In genomic region chr14:55052496-55052895, GRCm38 (mm10) we compare ENCODE assay signal across 9 mouse cellular contexts. TPM values are rescaled to one million over a fixed set of nuclear protein-coding genes. Genes with fewer than 3 reads are reported as not detected.
DNase-seq lines count a peak whose midpoint lies in the region; ATAC-seq and TF ChIP-seq lines count a peak whose summit lies in the region.
"Had no signal": no experiment of that assay in that cellular context is flagged by ENCODE, and none has a peak within 500 bp of the region (broad histone marks: within the 10 kb centered on the region; RNA-seq: fewer than 3 reads in every experiment).

No protein-coding gene starts in this region.

- no peak for TF ChIP-seq POLR2A in olfactory bulb, adult 2 months (IDR thresholded peaks at IDR 0.05; ENCODE audit: insufficient read depth, low read depth, low read length)

- DNase-seq in kidney, postnatal 25 days = peak; percentile 44 to 58
- DNase-seq in kidney, adult 11 months = no peak
- DNase-seq in cerebellum, adult 18-20 months = peak; percentile 93 to 94
- DNase-seq in ovary, postnatal 36 days (ENCODE audit: low spot score) = no peak
- no peak for DNase-seq in gastrocnemius, adult 18-20 months (ENCODE audit: low spot score)
- DNase-seq in heart, postnatal 4 days = no peak
- DNase-seq: liver, embryonic 13.5 days had no signal

- no peaks in the 10 kb centered on the region for H3K27me3 ChIP-seq in hindbrain, embryonic 16.5 days (replicated peaks; ENCODE audit: control insufficient read depth, insufficient read depth, low read length)

- 0 out of 2 replicates have a peak overlapping the region, but pooled peaks have one; percentile 4 for H3K4me3 ChIP-seq in hindbrain, embryonic 16.5 days (ENCODE audit: low read length)
- H3K4me3 ChIP-seq in olfactory bulb, adult 2 months (ENCODE audit: insufficient read depth, low read depth, low read length) = no peak overlapping the region
- H3K4me3 ChIP-seq: liver, embryonic 13.5 days had no signal

- peak overlapping the region; percentile 61 for H3K4me2 ChIP-seq in hindbrain, embryonic 16.5 days (ENCODE audit: low read length)
- H3K4me2 ChIP-seq: liver, embryonic 13.5 days had no signal

- TF ChIP-seq CTCF in olfactory bulb, adult 2 months (IDR thresholded peaks at IDR 0.05; ENCODE audit: insufficient read depth, low read depth, low read length) = no peak

- no peak overlapping the region for H3K9ac ChIP-seq in hindbrain, embryonic 16.5 days (ENCODE audit: low read depth, low read length)
- H3K9ac ChIP-seq: liver, embryonic 13.5 days had no signal

- no peaks in the 10 kb centered on the region for H3K36me3 ChIP-seq in hindbrain, embryonic 16.5 days (ENCODE audit: control insufficient read depth, insufficient read depth, low read length)
- H3K36me3 ChIP-seq: liver, embryonic 13.5 days had no signal

- H3K9me3 ChIP-seq in hindbrain, embryonic 16.5 days (ENCODE audit: control insufficient read depth, low read length) = no peaks in the 10 kb centered on the region
- H3K9me3 ChIP-seq: liver, embryonic 13.5 days had no signal

- H3K4me1 ChIP-seq in hindbrain, embryonic 16.5 days (ENCODE audit: control insufficient read depth, insufficient read depth, low read depth, low read length) = peaks cover 24% of the 10 kb centered on the region
- H3K4me1 ChIP-seq in olfactory bulb, adult 2 months (ENCODE audit: control insufficient read depth, insufficient read depth, low read length) = peaks cover 30% of the 10 kb centered on the region

- peak; percentile 46 for ATAC-seq in hindbrain, embryonic 16.5 days

- WGBS in hindbrain, embryonic 16.5 days = 34% methylated on average over 9 of the region's 9 CpGs
- whole genome bisulfite sequencing in olfactory bulb, adult 2 months = 10% methylated on average over 9 of the region's 9 CpGs

- peak overlapping the region; percentile 65 for H3K27ac ChIP-seq in hindbrain, embryonic 16.5 days (ENCODE audit: low read depth, low read length)
- H3K27ac ChIP-seq in olfactory bulb, adult 2 months (ENCODE audit: insufficient read depth, low read depth, low read length) = 0 out of 2 replicates have a peak overlapping the region, but pooled peaks have one; percentile 30
- H3K27ac ChIP-seq: liver, embryonic 13.5 days had no signal

RNA-seq across cellular contexts. Expression of gene Ngdn, which starts 37.2 kb away (rescaled TPM):
- polyA plus RNA-seq in hindbrain, embryonic 16.5 days (2015; fragmentation: Nextera tagmentation; extraction: Ambion mirVana) = 48.2 and 50.6 TPM in 2 replicates
- polyA plus RNA-seq in olfactory bulb, adult 2 months (2012; ENCODE audit: insufficient read depth, insufficient read length, low replicate concordance, missing spikeins) = not detected in 2 replicates
- 10 to 100 TPM; 18.4 to 19.0 TPM for total RNA-seq in gastrocnemius, adult 18-20 months (2021)
- total RNA-seq in heart, postnatal 4 days (2021) = 10 to 100 TPM; 35.7 to 39.7 TPM

RNA-seq across cellular contexts. Expression of gene Zfhx2, which starts 39.6 kb away (rescaled TPM):
- polyA plus RNA-seq in hindbrain, embryonic 16.5 days (2015; fragmentation: Nextera tagmentation; extraction: Ambion mirVana) = 18.4 and 20.5 TPM in 2 replicates
- polyA plus RNA-seq in olfactory bulb, adult 2 months (2012; ENCODE audit: insufficient read depth, insufficient read length, low replicate concordance, missing spikeins) = not detected in 2 replicates
- total RNA-seq in gastrocnemius, adult 18-20 months (2021) = 1 to 10 TPM; 4.9 to 5.6 TPM
- total RNA-seq in heart, postnatal 4 days (2021) = 1 to 10 TPM; 2.9 to 3.8 TPM

RNA-seq across cellular contexts. Expression of gene Thtpa, which starts 42.1 kb away (rescaled TPM):
- polyA plus RNA-seq in hindbrain, embryonic 16.5 days (2015; fragmentation: Nextera tagmentation; extraction: Ambion mirVana) = 34.4 and 36.1 TPM in 2 replicates
- not detected in 2 replicates for polyA plus RNA-seq in olfactory bulb, adult 2 months (2012; ENCODE audit: insufficient read depth, insufficient read length, low replicate concordance, missing spikeins)
- total RNA-seq in gastrocnemius, adult 18-20 months (2021) = 10 to 100 TPM; 12.1 to 14.8 TPM
- total RNA-seq in heart, postnatal 4 days (2021) = 10 to 100 TPM; 12.2 to 13.2 TPM

RNA-seq across cellular contexts. Expression of gene Ap1g2, which starts 53.9 kb away (rescaled TPM):
- polyA plus RNA-seq in hindbrain, embryonic 16.5 days (2015; fragmentation: Nextera tagmentation; extraction: Ambion mirVana) = 6.9 and 7.7 TPM in 2 replicates
- not detected in 2 replicates for polyA plus RNA-seq in olfactory bulb, adult 2 months (2012; ENCODE audit: insufficient read depth, insufficient read length, low replicate concordance, missing spikeins)
- total RNA-seq in gastrocnemius, adult 18-20 months (2021) = 1 to 10 TPM; 4.2 to 4.9 TPM
- total RNA-seq in heart, postnatal 4 days (2021) = 1 to 10 TPM; 3.3 to 5.6 TPM

RNA-seq across cellular contexts. Expression of gene Myh7, which starts 58.1 kb away (rescaled TPM):
- 8.5 and 10.6 TPM in 2 replicates for polyA plus RNA-seq in hindbrain, embryonic 16.5 days (2015; fragmentation: Nextera tagmentation; extraction: Ambion mirVana)
- not detected in 2 replicates for polyA plus RNA-seq in olfactory bulb, adult 2 months (2012; ENCODE audit: insufficient read depth, insufficient read length, low replicate concordance, missing spikeins)
- total RNA-seq in gastrocnemius, adult 18-20 months (2021) = 100 to 1,000 TPM; 739 to 933 TPM
- total RNA-seq in heart, postnatal 4 days (2021) = 1,000 to 10,000 TPM; 1,764 to 1,922 TPM

Comparison
In these comparisons a context has a peak if more than half of its experiments do, and no peak if none do; other contexts are left out.
1. DNase-seq: peak in kidney, postnatal 25 days (2 of 2) and cerebellum, adult 18-20 months (2 of 2); none in kidney, adult 11 months (single experiment), ovary, postnatal 36 days (single experiment), gastrocnemius, adult 18-20 months (single experiment) and heart, postnatal 4 days (single experiment).